Mouse (Mus musculus) bone marrow macrophage, adult 2 months (primary cell): ENCODE results near the gene Gm44965.

Source experiments
- CTCF ChIP-seq: IDR thresholded peaks from 2 replicates; pipeline ENCODE4 v1.5.1; 2012; ENCODE audit warnings: low read depth, mild to moderate bottlenecking, low read length, moderate library complexity
- POLR2A ChIP-seq: IDR thresholded peaks from 2 replicates; pipeline ENCODE4 v1.6.1; 2012; ENCODE audit warnings: mild to moderate bottlenecking, low read depth, low read length, borderline replicate concordance

- TF ChIP-seq CTCF, result no peak
- TF ChIP-seq POLR2A, result no peak
Measured at GRCm38 (mm10) chr6:48601271-48602079, 7.7 kb downstream of the Gm44965 start, which contains the start of gene Zfp775.
